Mouse (Mus musculus): ENCODE measurements around the gene Aloxe3.

Gene Aloxe3

GRCm38 (mm10) chr11:69179512-69179911, 53.8 kb downstream of the Aloxe3 start:
- no peak for DNase-seq (ENCODE audit: low spot score in 2 of 2)

GRCm38 (mm10) chr11:69180120-69180519, 54.4 kb downstream of the Aloxe3 start:
- no peak for DNase-seq (ENCODE audit: low spot score in 2 of 2)

DNA sequence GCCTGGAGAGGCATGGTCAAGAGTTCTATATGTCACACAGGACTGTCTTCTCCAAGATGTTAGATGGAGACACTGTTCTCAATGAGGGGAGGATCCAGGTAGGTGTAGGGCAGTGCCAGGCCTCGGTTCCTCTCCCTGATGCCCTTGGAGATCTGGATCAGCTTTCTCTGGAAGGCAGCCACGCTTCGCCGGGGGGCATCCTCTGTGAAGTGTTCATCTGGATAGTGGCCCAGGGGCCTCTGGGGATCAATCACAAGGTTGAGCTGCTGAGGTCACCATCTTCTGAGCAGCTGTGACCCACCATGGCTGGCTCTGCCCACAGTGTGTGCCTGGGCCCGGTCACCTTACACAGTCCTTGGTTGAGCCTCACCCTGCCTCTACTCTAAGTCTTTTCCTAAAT, 59.3 kb downstream of the Aloxe3 start:
- no peak for DNase-seq (ENCODE audit: low spot score in 2 of 2)

DNA sequence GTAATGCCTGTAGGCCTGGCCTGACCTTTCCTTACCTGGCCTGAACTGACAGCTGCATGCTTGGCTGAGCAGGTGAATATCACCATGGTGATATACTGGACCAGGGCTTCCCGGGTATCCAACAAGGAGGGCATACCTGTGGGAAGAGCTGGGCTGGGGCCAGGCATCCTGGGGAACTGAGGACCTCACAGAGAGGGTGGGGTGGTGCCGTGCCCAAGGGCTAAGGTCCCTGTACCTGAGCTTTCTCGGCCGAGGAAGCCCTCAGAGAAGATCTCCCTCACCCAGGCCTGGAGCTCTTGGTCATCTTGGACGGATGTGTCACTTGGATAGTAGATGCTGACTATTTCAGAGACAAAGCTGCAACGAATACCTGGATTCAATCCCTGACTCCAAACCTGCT, 60.2 kb downstream of the Aloxe3 start:
- no peak for DNase-seq (ENCODE audit: low spot score in 2 of 2)

DNA sequence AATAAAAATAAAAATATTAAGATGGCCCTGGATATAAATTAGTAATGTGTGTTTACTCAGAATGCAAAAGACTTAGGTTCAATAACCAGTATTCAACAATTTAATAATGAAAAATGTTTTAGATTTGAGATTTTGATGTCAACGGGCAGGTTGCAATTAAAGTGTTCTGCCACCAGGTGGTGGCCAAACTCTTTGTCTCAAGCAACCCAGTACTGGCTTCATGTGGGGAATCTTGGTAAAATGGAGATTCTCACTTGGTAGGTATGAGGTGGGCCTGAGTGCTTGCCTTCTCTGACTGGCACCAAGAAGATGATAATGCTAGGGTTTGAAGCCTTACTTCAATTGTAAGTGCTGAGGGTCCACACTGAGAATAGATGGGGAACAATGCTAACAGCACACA, 67.1 kb downstream of the Aloxe3 start:
- no peak for DNase-seq (ENCODE audit: low spot score in 2 of 2)

DNA sequence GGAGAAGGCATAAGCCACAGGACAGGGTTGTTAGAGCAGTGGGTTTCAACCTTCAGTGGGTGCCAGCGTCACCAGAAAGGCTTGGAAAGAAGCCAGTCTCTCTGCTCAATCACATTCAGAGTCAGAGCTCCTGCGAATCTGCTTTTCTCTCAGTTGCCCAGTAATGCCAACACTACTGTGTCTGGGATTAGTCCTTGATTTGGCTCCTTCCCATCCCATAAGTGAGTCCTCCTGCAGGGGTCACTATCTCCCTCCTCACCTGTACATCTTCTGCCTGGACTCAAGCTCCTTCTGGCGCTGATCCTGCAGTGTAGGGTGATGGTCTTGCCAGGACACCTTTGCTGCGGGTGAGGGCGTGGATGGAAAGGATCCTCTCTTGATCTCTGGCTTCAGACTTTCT, 71.1 kb downstream of the Aloxe3 start:
- no peak for DNase-seq (ENCODE audit: low spot score in 2 of 2)

GRCm38 (mm10) chr11:69197194-69197593, 71.5 kb downstream of the Aloxe3 start:
- DNase-seq (ENCODE audit: low spot score in 2 of 2), result no peak

DNA sequence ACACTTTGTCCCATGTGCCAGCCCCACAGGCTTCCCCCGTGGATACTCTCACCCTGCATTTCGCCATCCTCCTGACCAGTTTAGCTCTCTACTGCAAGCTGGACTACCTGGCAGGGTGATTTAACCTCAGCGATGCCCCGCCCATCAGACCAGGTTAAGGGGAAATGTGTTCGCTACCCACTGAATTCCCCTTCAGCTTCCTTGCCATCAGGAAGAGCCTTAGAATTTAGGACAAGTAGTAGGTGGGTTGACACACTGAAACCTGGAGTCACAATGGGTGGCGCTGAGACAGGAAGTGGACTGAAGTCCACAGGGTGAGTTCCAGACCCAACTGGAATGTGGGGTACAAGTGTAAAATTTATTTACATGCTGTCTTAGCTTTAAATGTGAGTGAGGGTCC, 72.0 kb downstream of the Aloxe3 start, which contains the start of gene Alox8:
Gene Alox8 (minus strand): TSS at position 101 of the 400 bp plus-strand sequence.
- DNase-seq (ENCODE audit: low spot score in 2 of 2), result no peak
